Mouse (Mus musculus) stomach, embryonic 16.5 days (tissue): ENCODE results near the gene Prrx2. TPM values are rescaled to one million over a fixed set of nuclear protein-coding genes. Genes with fewer than 3 reads are reported as not detected.

Source experiments
- ATAC-seq: fragments of 200-750 bp; cut with Nextera tagmentation; 2 replicates; pipeline ENCODE4 v1.8.0; 2017; ENCODE audit warnings: moderate number of reproducible peaks, moderate TSS enrichment; ENCODE audit not compliant: insufficient read depth, low FRiP score
- H3K27ac ChIP-seq: fragments of 300-500 bp; sonication (generic); 2 replicates; pipeline ENCODE4 v1.5.1; 2014; ENCODE audit warnings: low read length
- H3K27me3 ChIP-seq: fragments of 300-500 bp; sonication (generic); 2 replicates; pipeline ENCODE4 v1.6.1; 2014; ENCODE audit warnings: low read length, control low read depth, mixed read lengths; ENCODE audit not compliant: control insufficient read depth, insufficient read depth
- H3K36me3 ChIP-seq: fragments of 300-500 bp; sonication (generic); 2 replicates; pipeline ENCODE4 v1.6.1; 2014; ENCODE audit warnings: low read length; ENCODE audit not compliant: control insufficient read depth, insufficient read depth
- H3K4me1 ChIP-seq: fragments of 300-500 bp; sonication (generic); 2 replicates; pipeline ENCODE4 v1.6.1; 2014; ENCODE audit warnings: low read length, control low read depth, mixed read lengths; ENCODE audit not compliant: control insufficient read depth, insufficient read depth
- H3K4me2 ChIP-seq: fragments of 300-500 bp; sonication (generic); 2 replicates; pipeline ENCODE4 v1.6.1; 2014; ENCODE audit warnings: low read depth, low read length, mixed read lengths
- H3K4me3 ChIP-seq: fragments of 300-500 bp; sonication (generic); replicated peaks from 2 replicates; pipeline ENCODE4 v1.5.1; 2014; ENCODE audit warnings: mild to moderate bottlenecking, low read length
- H3K9ac ChIP-seq: fragments of 300-500 bp; sonication (generic); 2 replicates; pipeline ENCODE4 v1.6.1; 2014; ENCODE audit warnings: low read length
- H3K9me3 ChIP-seq: fragments of 300-500 bp; sonication (generic); replicated peaks from 2 replicates; pipeline ENCODE4 v1.6.1; 2016; ENCODE audit warnings: low read length, control low read depth; ENCODE audit not compliant: control insufficient read depth
- WGBS: fragments of 180-500 bp; shearing (Covaris S2); extraction: QIAGEN DNeasy Blood & Tissue Kit; methylation state at CpG from one replicate; pipeline ENCODE4 v1.1.7; 2014; 5-methylcytosine and 5-hydroxymethylcytosine counted together
- polyA plus RNA-seq: library from polyadenylated mRNA; unstranded; fragments of >200 nt; fragmentation: Nextera tagmentation; extraction: Ambion mirVana; gene quantifications from 2 replicates; pipeline ENCODE4 v1.2.1, GENCODE M21; 2015

Prrx2 gene
- polyA plus RNA-seq, 1 experiment from 2014 or later: 3.9 TPM

- no peak for ATAC-seq
- no peak overlapping the region for H3K4me3 ChIP-seq
- no peaks in the 10 kb centered on the region for H3K9me3 ChIP-seq
- H3K36me3 ChIP-seq: no peaks in the 10 kb centered on the region
- WGBS: 6% methylated on average over 3 of the region's 3 CpGs
- no peak overlapping the region for H3K27ac ChIP-seq
- no peak overlapping the region for H3K9ac ChIP-seq
- no peak overlapping the region for H3K4me2 ChIP-seq
- H3K27me3 ChIP-seq: no peaks in the 10 kb centered on the region
- no peaks in the 10 kb centered on the region for H3K4me1 ChIP-seq
Observed at GRCm38 (mm10) chr2:30891002-30891401, 56.2 kb downstream of the Prrx2 start.

GRCm38 (mm10) chr2:30893399-30893798, 58.6 kb downstream of the Prrx2 start:
- no peak for ATAC-seq
- Histone ChIP-seq H3K4me3 (no peak overlapping the region), H3K36me3 (no peaks in the 10 kb centered on the region), H3K4me2 (no peak overlapping the region), H3K4me1 (no peaks in the 10 kb centered on the region), H3K9ac (no peak overlapping the region), H3K9me3 (no peaks in the 10 kb centered on the region), H3K27ac (no peak overlapping the region), H3K27me3 (no peaks in the 10 kb centered on the region)
- WGBS: 16% methylated on average over 6 of the region's 6 CpGs

- Histone ChIP-seq H3K9ac (no peak overlapping the region), H3K36me3 (no peaks in the 10 kb centered on the region), H3K4me1 (no peaks in the 10 kb centered on the region), H3K27me3 (no peaks in the 10 kb centered on the region), H3K27ac (no peak overlapping the region), H3K9me3 (no peaks in the 10 kb centered on the region), H3K4me2 (no peak overlapping the region), H3K4me3 (no peak overlapping the region)
- no peak for ATAC-seq
- 76% methylated on average over 7 of the region's 7 CpGs for WGBS
Observed at GRCm38 (mm10) chr2:30893946-30894345, 59.2 kb downstream of the Prrx2 start.

- no peak for ATAC-seq
- 26% methylated on average over 6 of the region's 6 CpGs for WGBS
- Histone ChIP-seq H3K4me2 (no peak overlapping the region), H3K27me3 (peaks cover 5% of the 10 kb centered on the region; the same call in 1 of the 2 replicates), H3K4me1 (peaks cover 2% of the 10 kb centered on the region; the same call in 1 of the 2 replicates), H3K4me3 (no peak overlapping the region), H3K27ac (no peak overlapping the region), H3K9me3 (no peaks in the 10 kb centered on the region), H3K9ac (no peak overlapping the region), H3K36me3 (no peaks in the 10 kb centered on the region)
Observed at GRCm38 (mm10) chr2:30897291-30897690, 62.5 kb downstream of the Prrx2 start.

- no peak overlapping the region for H3K27ac ChIP-seq
- no peak overlapping the region for H3K4me2 ChIP-seq
- no peaks in the 10 kb centered on the region for H3K36me3 ChIP-seq
- no peak overlapping the region for H3K4me3 ChIP-seq
- H3K9me3 ChIP-seq: no peaks in the 10 kb centered on the region
- 0 out of 2 replicates have a peak overlapping the region, but pooled peaks have one; percentile 22 for H3K9ac ChIP-seq
- ATAC-seq: no peak
- WGBS: 75% methylated on average over 14 of the region's 14 CpGs
- peaks cover 8% of the 10 kb centered on the region; the same call in 1 of the 2 replicates for H3K4me1 ChIP-seq
- peaks cover 5% of the 10 kb centered on the region; the same call in 1 of the 2 replicates for H3K27me3 ChIP-seq
Observed at GRCm38 (mm10) chr2:30899397-30900069, 64.8 kb downstream of the Prrx2 start.

GRCm38 (mm10) chr2:30901646-30902160, 66.9 kb downstream of the Prrx2 start:
- Histone ChIP-seq H3K4me2 (peak overlapping the region; percentile 63), H3K9me3 (no peaks in the 10 kb centered on the region), H3K4me1 (peaks cover 8% of the 10 kb centered on the region; the same call in 1 of the 2 replicates), H3K27ac (peak overlapping the region; percentile 5; the same call in 1 of the 2 replicates), H3K36me3 (no peaks in the 10 kb centered on the region), H3K27me3 (peaks cover 5% of the 10 kb centered on the region; the same call in 1 of the 2 replicates), H3K4me3 (peak overlapping the region; percentile 50), H3K9ac (peak overlapping the region; percentile 70; the same call in 1 of the 2 replicates)
- WGBS: 59% methylated on average over 6 of the region's 6 CpGs
- ATAC-seq: no peak

GRCm38 (mm10) chr2:30902256-30902655, 67.5 kb downstream of the Prrx2 start:
- Histone ChIP-seq H3K4me1 (peaks cover 8% of the 10 kb centered on the region; the same call in 1 of the 2 replicates), H3K36me3 (no peaks in the 10 kb centered on the region), H3K9ac (peak overlapping the region; percentile 70), H3K4me3 (peak overlapping the region; percentile 50), H3K4me2 (peak overlapping the region; percentile 63), H3K27ac (peak overlapping the region; percentile 5; the same call in 1 of the 2 replicates), H3K27me3 (peaks cover 5% of the 10 kb centered on the region; the same call in 1 of the 2 replicates), H3K9me3 (no peaks in the 10 kb centered on the region)
- WGBS: 38% methylated on average over 8 of the region's 8 CpGs
- ATAC-seq: peak; percentile 38; the same call in 1 of the 2 replicates

- peaks cover 5% of the 10 kb centered on the region; the same call in 1 of the 2 replicates for H3K27me3 ChIP-seq
- H3K9ac ChIP-seq: peak overlapping the region; percentile 70
- no peaks in the 10 kb centered on the region for H3K9me3 ChIP-seq
- ATAC-seq: peak; percentile 76; the same call in 1 of the 2 replicates
- H3K4me2 ChIP-seq: peak overlapping the region; percentile 63
- 10% methylated on average over 35 of the region's 37 CpGs for WGBS
- H3K4me1 ChIP-seq: peaks cover 8% of the 10 kb centered on the region; the same call in 1 of the 2 replicates
- peak overlapping the region; percentile 2; the same call in 1 of the 2 replicates for H3K27ac ChIP-seq
- no peaks in the 10 kb centered on the region for H3K36me3 ChIP-seq
- peak overlapping the region; percentile 50 for H3K4me3 ChIP-seq
Observed at GRCm38 (mm10) chr2:30902726-30903722, 68.3 kb downstream of the Prrx2 start.
